Mouse (Mus musculus): Measurements from ENCODE around the gene Pomt1. TPM values are rescaled to one million over a fixed set of nuclear protein-coding genes. Genes with fewer than 3 reads are reported as not detected.
"Not testable (repeated sequence)": the region's sequence is repeated elsewhere in the genome, so short reads cannot be mapped to it uniquely, and the experiment has no call there.

Pomt1 gene
- total RNA-seq, 2 experiments from 2014 or later, result 11.7 to 13.4 TPM

- peak; percentile 37 to 53 for DNase-seq
- intact Hi-C loops (cut with DNase I), result no loop called here
These were observed 24.2 kb downstream of the Pomt1 start for GRCm38 (mm10) chr2:32260635-32261034.

DNA sequence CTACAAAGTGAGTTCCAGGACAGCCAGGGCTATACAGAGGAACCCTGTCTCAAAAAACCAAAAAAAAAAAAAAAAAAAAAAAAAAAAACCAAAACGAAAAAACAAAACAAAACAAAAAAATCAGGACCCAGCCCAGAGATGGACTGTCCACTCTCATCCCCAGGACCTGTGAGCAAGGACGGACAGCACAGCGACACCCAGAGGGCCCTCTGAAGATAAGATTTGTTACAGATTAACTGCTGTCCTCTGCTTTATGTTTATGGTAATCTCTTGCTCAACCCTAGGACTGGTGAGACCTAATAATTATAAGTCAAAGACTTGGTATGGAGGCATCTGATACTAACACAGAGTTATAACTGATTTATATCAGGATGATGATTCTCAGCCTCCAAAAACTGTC is 39.4 kb downstream of the Pomt1 start:
- intact Hi-C loops (cut with DNase I), result no loop called here
- DNase-seq, result no peak

GRCm38 (mm10) chr2:32282289-32282688 is 45.9 kb downstream of the Pomt1 start:
- intact Hi-C loops (cut with DNase I), result loop anchor here (2.0 to 5.0 kb wide), 2 partner anchors 45 to 145 kb away; partner anchors contain the start of gene Pomt1
- no peak for DNase-seq

DNA sequence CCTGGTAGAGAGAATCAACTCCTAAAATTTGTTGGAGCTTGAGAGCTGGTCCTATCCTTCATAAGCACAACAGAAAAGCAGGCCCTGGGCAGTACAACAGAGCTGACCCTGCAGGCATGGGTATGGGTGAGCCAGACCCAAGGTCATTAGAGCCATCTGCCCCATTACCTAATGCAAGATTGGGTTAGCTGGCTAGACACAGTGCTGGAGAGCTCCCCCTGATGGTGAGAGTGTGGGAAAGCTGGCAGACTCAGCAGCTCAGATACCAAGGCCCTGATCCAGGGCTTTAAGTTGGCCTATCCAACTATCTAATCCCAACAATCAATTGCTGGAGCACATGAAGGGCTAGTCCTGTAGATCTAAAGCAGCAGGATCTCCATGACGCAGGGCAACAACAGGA is 46.3 kb downstream of the Pomt1 start:
- DNase-seq, result peak; percentile 41 to 61
- intact Hi-C loops (cut with DNase I), result loop anchor here (2.0 to 5.0 kb wide), 2 partner anchors 46 to 145 kb away; partner anchors contain the start of gene Pomt1

DNA sequence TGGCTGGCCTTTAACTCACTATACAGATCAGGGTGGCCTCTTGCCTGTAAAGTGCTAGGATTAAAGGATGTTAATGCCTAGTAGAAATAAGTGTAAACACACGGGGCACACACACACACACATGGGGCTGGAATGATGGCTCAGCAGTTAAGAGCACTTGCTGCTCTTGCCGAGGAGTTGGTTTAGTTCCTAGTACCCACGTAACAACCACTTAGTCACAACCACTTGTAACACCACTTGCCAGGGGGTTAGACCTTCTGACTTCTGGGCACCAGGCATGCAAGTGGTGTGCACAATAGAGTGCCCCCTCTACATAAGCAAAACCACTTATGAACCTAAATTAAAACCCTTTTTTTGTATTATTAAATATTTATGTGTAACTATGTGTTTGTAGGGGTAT is 47.6 kb downstream of the Pomt1 start:
- intact Hi-C loops (cut with DNase I), result loop anchor here (2.0 to 5.0 kb wide), 2 partner anchors 47 to 147 kb away; partner anchors contain the start of gene Pomt1
- no peak for DNase-seq

DNA sequence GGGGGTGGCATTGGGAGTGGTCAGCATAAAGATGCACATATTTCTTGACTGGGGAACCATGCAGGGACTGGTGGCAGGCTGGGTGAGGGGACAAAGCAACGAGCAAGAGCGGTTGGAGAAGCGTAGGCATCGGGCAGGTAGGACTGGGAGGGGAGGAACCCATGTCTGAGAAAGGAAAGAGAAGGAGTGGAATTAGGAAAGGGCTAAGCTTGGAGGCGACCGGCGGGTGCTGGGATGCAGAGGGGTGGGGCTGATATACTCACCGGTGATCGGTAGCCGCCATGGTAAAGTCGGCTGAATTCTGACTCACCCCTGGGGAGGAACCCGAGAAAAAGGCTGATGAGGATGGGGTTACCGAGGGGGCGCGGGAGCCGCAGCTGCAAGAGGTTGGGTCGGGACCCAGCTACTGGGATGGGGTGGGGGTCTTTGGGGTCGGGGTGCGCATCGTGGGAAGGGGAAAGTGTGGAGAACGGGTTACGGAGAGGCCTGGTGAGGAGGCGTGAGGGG is 51.0 kb downstream of the Pomt1 start, which contains the start of gene Golga2:
TSS of gene Golga2 (plus strand) at position 51 of the 507 bp plus-strand sequence.
- intact Hi-C loops (cut with DNase I), result no loop called here
- no peak for DNase-seq

DNA sequence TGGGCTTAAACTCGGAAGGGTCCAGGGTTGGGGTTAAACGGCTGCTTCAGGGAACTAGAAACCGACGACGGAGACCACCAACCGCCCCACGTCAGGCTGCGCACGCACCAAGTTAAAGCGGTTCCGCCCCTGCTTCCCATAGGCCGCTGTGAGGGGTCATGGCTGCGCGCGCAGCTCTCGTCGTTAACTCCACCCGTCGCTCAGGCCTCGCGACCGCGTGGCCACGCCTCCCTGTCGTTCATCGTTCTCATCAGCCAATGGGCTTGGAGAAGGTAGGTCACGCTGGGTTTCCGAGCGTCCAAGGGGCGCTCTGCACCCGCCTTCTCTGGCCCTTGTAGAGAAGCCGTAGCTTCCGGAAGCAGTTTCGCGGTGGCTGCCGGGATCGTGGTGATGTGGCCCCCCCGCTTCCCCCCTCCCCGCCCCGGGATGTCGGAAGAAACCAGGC is 51.6 kb downstream of the Pomt1 start, which contains the start of gene Swi5:
TSS of gene Swi5 (minus strand) at position 153 of the 445 bp plus-strand sequence.
- peak; percentile 98 for DNase-seq
- intact Hi-C loops (cut with DNase I), result no loop called here

GRCm38 (mm10) chr2:32288371-32288931 is 52.1 kb downstream of the Pomt1 start:
- peak in 1 of 2 experiments; percentile 51 for DNase-seq
- intact Hi-C loops (cut with DNase I), result no loop called here

DNA sequence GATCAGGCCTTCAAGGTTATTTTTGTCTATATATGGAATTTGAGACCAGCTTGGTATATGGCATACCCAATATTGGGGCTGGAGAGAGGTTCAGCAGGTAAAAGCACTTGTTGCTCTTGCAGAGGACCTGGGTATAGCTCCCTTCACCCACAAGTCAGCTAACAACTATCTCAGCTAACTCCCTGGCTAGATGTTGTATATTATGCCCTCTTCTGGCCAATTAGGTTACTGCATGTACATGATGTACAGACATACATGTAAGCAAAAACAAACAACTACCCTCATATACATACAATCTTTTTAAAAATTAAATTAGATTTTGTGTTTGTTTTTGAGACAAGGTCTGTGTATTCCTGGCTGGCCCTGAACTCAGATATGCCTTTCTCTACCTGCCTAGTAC is 53.2 kb downstream of the Pomt1 start:
- DNase-seq, result no peak
- intact Hi-C loops (cut with DNase I), result no loop called here

DNA sequence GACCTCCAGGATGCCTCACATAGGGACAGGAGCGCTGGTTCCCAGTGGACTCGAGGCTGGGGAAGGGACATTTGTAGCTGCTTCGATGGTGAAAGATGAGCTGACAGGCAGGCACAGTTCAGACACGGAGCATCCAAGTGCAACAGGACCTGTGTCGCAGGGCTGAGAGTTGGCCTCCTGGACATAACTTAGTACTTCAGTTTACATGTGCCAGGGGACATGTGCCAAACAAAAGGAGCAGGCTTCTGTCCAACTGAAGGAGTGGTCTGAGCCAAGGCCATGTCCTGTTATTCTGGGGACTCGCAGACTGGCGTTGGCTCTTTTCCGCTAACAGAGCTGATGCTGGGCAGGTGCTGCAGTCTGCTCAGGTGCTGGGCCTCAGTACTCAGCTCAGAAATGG is 58.0 kb downstream of the Pomt1 start:
- intact Hi-C loops (cut with DNase I), result no loop called here
- DNase-seq, result peak; percentile 56 to 79

DNA sequence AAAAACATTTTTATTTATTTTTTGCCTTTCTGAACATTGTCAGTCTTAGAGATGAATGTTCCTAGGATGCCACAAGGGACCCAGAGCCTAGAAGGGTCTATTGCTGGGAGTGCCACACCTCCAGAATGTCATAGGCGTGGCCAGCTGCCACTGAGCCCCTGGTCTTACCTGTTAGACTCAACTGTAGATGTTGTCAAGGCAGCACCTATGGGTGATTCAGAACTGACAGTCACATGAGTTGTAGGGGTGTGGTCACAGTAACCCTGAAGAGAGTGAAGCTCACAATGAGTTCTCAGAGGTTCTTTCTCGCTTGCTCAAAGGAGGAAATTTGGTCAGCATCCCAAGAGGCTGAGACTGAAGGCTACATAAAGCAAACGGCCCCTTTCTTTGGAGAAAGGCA is 58.9 kb downstream of the Pomt1 start:
- DNase-seq, result no peak
- intact Hi-C loops (cut with DNase I), result no loop called here

DNA sequence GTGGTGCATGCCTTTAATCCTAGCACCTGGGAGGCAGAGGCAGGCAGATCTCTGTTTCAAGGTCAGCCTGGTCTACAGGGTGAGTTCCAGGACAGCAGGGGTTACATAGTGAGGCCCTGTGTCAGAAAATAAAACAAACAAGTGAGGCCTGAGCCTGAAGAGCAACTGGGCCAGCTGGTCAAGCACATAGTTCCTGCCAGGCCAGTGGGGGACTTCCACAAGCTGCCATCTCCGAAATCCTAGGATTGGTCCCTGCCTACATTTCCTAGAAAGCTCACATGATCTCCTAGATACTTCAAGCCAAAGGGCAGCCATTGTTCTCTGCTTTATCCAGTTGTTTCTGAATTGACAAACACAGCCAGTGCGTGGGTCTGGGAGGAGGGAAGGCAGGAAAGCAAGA is 59.5 kb downstream of the Pomt1 start:
- intact Hi-C loops (cut with DNase I), result not testable (repeated sequence)

DNA sequence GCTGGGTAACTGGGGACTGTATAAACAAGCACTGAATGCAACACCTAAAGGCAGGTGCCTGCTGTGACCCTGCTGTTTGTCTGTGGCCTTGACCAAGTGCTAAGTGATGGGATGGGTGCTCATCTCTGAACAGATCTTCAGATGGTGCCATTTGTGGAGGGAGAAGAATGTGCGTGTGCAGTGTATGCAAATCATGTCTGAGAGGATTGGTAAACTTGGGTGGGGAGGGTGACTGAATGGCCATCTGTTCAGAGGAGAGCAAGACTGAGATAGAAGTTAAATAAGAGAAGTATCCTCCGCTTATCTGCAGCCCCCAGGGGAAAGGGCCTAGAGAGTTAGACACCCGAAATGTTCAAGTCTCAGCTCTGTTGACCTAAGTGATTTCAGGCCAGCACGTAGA is 63.1 kb downstream of the Pomt1 start:
- intact Hi-C loops (cut with DNase I), result no loop called here
- no peak for DNase-seq

More for the DNA sequence above, 59.5 kb downstream of the Pomt1 start:
- not testable (repeated sequence) for DNase-seq

DNA sequence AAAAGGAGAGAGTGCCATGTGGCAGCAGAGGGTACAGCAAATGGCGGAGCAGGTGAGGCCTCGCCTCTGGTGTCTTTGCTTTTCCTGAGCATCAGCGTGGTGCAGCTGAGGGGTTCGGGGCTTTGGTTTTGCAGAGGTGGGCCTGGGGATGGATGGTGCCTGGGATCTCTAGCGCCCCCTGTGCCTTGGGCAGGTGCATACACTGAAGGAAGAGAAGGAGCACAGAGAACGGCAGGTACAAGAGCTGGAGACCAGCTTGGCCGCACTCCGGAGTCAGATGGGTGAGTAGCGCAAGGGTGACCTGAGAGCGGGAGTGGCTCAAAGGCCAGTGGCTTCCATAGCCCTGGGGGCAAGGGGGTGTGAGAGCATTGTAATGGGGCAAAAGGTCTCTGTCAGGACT is 66.6 kb downstream of the Pomt1 start:
- intact Hi-C loops (cut with DNase I), result loop anchor here (10.0 kb wide), 1 partner anchor 52 kb away; the partner anchor contains the start of genes Ciz1 and Dnm1
- no peak for DNase-seq

DNA sequence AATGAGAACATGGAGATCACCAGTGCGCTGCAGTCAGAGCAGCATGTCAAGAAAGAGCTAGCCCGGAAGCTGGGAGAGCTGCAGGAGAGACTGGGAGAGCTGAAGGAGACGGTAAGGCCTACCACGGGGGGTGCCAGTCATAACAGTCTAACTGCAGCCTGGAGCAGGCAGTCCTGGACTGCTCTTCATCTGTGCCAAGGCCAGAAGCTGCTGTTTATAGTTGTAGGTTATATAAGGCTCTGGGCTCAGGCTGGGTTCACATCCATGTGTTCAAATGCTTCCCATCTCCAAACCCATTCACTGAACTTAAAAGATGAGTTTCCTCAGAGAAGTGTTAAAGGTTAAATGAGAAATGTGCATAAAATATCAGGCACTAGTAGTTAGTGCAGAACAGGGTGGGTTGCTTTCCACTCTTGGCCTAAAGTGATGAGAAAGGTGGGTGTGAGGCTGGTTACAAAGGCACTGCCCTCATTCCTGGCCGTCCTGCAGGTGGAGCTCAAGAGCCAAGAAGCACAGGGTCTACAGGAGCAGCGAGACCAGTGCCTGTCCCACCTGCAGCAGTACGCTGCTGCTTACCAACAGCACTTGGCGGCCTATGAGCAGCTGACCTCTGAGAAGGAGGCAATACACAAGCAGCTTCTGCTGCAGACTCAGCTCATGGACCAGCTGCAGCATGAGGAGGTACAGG is 67.9 kb downstream of the Pomt1 start:
- peak; percentile 56 to 69 for DNase-seq
- intact Hi-C loops (cut with DNase I), result loop anchor here (10.0 kb wide), 1 partner anchor 51 kb away; the partner anchor contains the start of genes Ciz1 and Dnm1

Other genes starting within 250 kb of the Pomt1 start
- 10 to 100 TPM; 22.8 to 23.9 TPM for gene Fam78a, start 151.7 kb upstream of the Pomt1 start, total RNA-seq (2021)
- gene Plpp7, start 141.1 kb upstream of the Pomt1 start, total RNA-seq (2021), result 10 to 100 TPM; 26.1 to 30.9 TPM
- 100 to 1,000 TPM in 1 of 2 experiments, 10 to 100 TPM in 1; 92.9 to 101 TPM for gene Prrc2b, start 85.5 kb upstream of the Pomt1 start, total RNA-seq (2021)
- 10 to 100 TPM; 26.1 to 26.7 TPM for gene Uck1, start 23.6 kb downstream of the Pomt1 start, total RNA-seq (2021)
- gene Golga2, start 50.8 kb downstream of the Pomt1 start, total RNA-seq (2021), result 10 to 100 TPM; 67.9 to 70.5 TPM
- gene Swi5, start 51.5 kb downstream of the Pomt1 start, total RNA-seq (2021), result 100 to 1,000 TPM; 153 to 156 TPM
- gene Ciz1, start 115.7 kb downstream of the Pomt1 start, total RNA-seq (2021), result 10 to 100 TPM; 32.2 to 36.5 TPM
- 1 to 10 TPM; 9.1 TPM for gene Dnm1, start 116.7 kb downstream of the Pomt1 start, total RNA-seq (2021)
- gene 1110008P14Rik, start 145.3 kb downstream of the Pomt1 start, total RNA-seq (2021), result 10 to 100 TPM; 45.3 to 48.2 TPM
- 1 to 10 TPM; 3.8 to 6.5 TPM for gene Lcn2, start 151.7 kb downstream of the Pomt1 start, total RNA-seq (2021)
- gene Ptges2, start 159.3 kb downstream of the Pomt1 start, total RNA-seq (2021), result 10 to 100 TPM; 65.0 to 75.7 TPM
- 1 to 10 TPM; 3.1 to 3.4 TPM for gene Naif1, start 213.9 kb downstream of the Pomt1 start, total RNA-seq (2021)
- 10 to 100 TPM in 1 of 2 experiments, 1 to 10 TPM in 1; 9.7 to 15.5 TPM for gene Slc25a25, start 214.9 kb downstream of the Pomt1 start, total RNA-seq (2021)